11 mouse cellular contexts compared by ENCODE assay signal in genomic region chr14:22090778-22091211, GRCm38 (mm10).
DNase-seq lines count a peak whose midpoint lies in the region; ATAC-seq and TF ChIP-seq lines count a peak whose summit lies in the region.
"Had no signal": no experiment of that assay in that cellular context is flagged by ENCODE, and none has a peak within 500 bp of the region (broad histone marks: within the 10 kb centered on the region; RNA-seq: fewer than 3 reads in every experiment).

No protein-coding gene starts in this region.

- WGBS in hindbrain, embryonic 13.5 days: 40% methylated on average over 5 of the region's 5 CpGs
- 57% methylated on average over 5 of the region's 5 CpGs for WGBS in hindbrain, postnatal 0 days
- 38% methylated on average over 5 of the region's 5 CpGs for WGBS in embryonic facial prominence, embryonic 14.5 days
- WGBS in limb, embryonic 14.5 days: 12% methylated on average over 5 of the region's 5 CpGs

- H3K4me1 ChIP-seq in hindbrain, embryonic 13.5 days (replicated peaks): peaks cover 26% of the 10 kb centered on the region
- H3K4me1 ChIP-seq in hindbrain, postnatal 0 days (ENCODE audit: insufficient read depth, low read length): no peaks in the 10 kb centered on the region
- H3K4me1 ChIP-seq in embryonic facial prominence, embryonic 14.5 days (ENCODE audit: control insufficient read depth, insufficient read depth, low read length): peaks cover 28% of the 10 kb centered on the region
- H3K4me1 ChIP-seq in limb, embryonic 14.5 days (ENCODE audit: control insufficient read depth, insufficient read depth, low read length): peaks cover 25% of the 10 kb centered on the region

- no peaks in the 10 kb centered on the region for H3K9me3 ChIP-seq in hindbrain, embryonic 13.5 days
- no peaks in the 10 kb centered on the region for H3K9me3 ChIP-seq in hindbrain, postnatal 0 days (ENCODE audit: low read length)
- 0 out of 2 replicates have a peak, but pooled peaks cover 9% of the 10 kb centered on the region for H3K9me3 ChIP-seq in embryonic facial prominence, embryonic 14.5 days (ENCODE audit: control insufficient read depth, low read length)
- 0 out of 2 replicates have a peak, but pooled peaks cover 6% of the 10 kb centered on the region for H3K9me3 ChIP-seq in limb, embryonic 14.5 days (ENCODE audit: control insufficient read depth, low read length)

- H3K9ac ChIP-seq in hindbrain, embryonic 13.5 days: no peak overlapping the region
- no peak overlapping the region for H3K9ac ChIP-seq in hindbrain, postnatal 0 days (replicated peaks; ENCODE audit: low read length)
- H3K9ac ChIP-seq in embryonic facial prominence, embryonic 14.5 days (ENCODE audit: low read depth, low read length): no peak overlapping the region
- H3K9ac ChIP-seq in limb, embryonic 14.5 days (ENCODE audit: low read depth, low read length, severe bottlenecking): no peak overlapping the region
- H3K9ac ChIP-seq: forebrain, postnatal 0 days had no signal

- TF ChIP-seq POLR2A in limb, embryonic 14.5 days (IDR thresholded peaks at IDR 0.05; ENCODE audit: borderline replicate concordance, extremely low read depth, insufficient read depth, insufficient read length): no peak

- no peak for TF ChIP-seq CTCF in hindbrain, postnatal 0 days (IDR thresholded peaks at IDR 0.05; ENCODE audit: low read depth)

- no peak for DNase-seq in hindbrain, postnatal 0 days (ENCODE audit: low spot score)
- peak; percentile 67 for DNase-seq in NIH3T3 (ENCODE audit: low read depth)
- peak; percentile 48 for DNase-seq in embryonic facial prominence, embryonic 14.5 days (ENCODE audit: low spot score)
- DNase-seq in limb, embryonic 14.5 days (ENCODE audit: low spot score): peak; percentile 78
- no peak for DNase-seq in left cerebral cortex, adult 9 months (ENCODE audit: low spot score in 2 of 2)
- no peak for DNase-seq in ovary, postnatal 36 days (ENCODE audit: low spot score)
- DNase-seq in spleen, postnatal 10 days (ENCODE audit: low spot score in 2 of 2): no peak
- DNase-seq: forebrain, postnatal 0 days; layer of hippocampus, postnatal 36 days; right cerebral cortex, adult 18-20 months had no signal

- H3K27ac ChIP-seq in hindbrain, embryonic 13.5 days: no peak overlapping the region
- H3K27ac ChIP-seq in hindbrain, postnatal 0 days: no peak overlapping the region
- no peak overlapping the region; the same call in 1 of the 2 replicates for H3K27ac ChIP-seq in embryonic facial prominence, embryonic 14.5 days (replicated peaks; ENCODE audit: low read depth, low read length)
- H3K27ac ChIP-seq in limb, embryonic 14.5 days (replicated peaks; ENCODE audit: low read depth, low read length): no peak overlapping the region

- H3K27me3 ChIP-seq in hindbrain, embryonic 13.5 days: peaks cover 4% of the 10 kb centered on the region; the same call in 1 of the 2 replicates
- no peaks in the 10 kb centered on the region for H3K27me3 ChIP-seq in hindbrain, postnatal 0 days (ENCODE audit: insufficient read depth, low read length)
- no peaks in the 10 kb centered on the region for H3K27me3 ChIP-seq in embryonic facial prominence, embryonic 14.5 days (replicated peaks; ENCODE audit: control insufficient read depth, insufficient read depth, low read length)
- no peaks in the 10 kb centered on the region for H3K27me3 ChIP-seq in limb, embryonic 14.5 days (ENCODE audit: control insufficient read depth, insufficient read depth, low read length)

- peak; percentile 46; the same call in 1 of the 2 replicates for ATAC-seq in hindbrain, embryonic 13.5 days (ENCODE audit: low FRiP score)
- no peak for ATAC-seq in hindbrain, postnatal 0 days
- peak; percentile 69; the same call in 1 of the 2 replicates for ATAC-seq in embryonic facial prominence, embryonic 14.5 days (ENCODE audit: low read depth)
- no peak for ATAC-seq in limb, embryonic 14.5 days (ENCODE audit: low FRiP score, low read depth)
- ATAC-seq: forebrain, postnatal 0 days had no signal

- H3K4me2 ChIP-seq in hindbrain, embryonic 13.5 days: no peak overlapping the region
- H3K4me2 ChIP-seq in hindbrain, postnatal 0 days (ENCODE audit: low read depth, low read length): no peak overlapping the region
- no peak overlapping the region for H3K4me2 ChIP-seq in embryonic facial prominence, embryonic 14.5 days (ENCODE audit: low read depth, low read length)
- H3K4me2 ChIP-seq in limb, embryonic 14.5 days (replicated peaks; ENCODE audit: low read depth, low read length, severe bottlenecking): 0 out of 2 replicates have a peak overlapping the region, but pooled peaks have one; percentile 8

- no peaks in the 10 kb centered on the region for H3K36me3 ChIP-seq in hindbrain, embryonic 13.5 days
- H3K36me3 ChIP-seq in hindbrain, postnatal 0 days (ENCODE audit: insufficient read depth, low read length): no peaks in the 10 kb centered on the region
- no peaks in the 10 kb centered on the region for H3K36me3 ChIP-seq in embryonic facial prominence, embryonic 14.5 days (ENCODE audit: control insufficient read depth, insufficient read depth, low read length)
- no peaks in the 10 kb centered on the region for H3K36me3 ChIP-seq in limb, embryonic 14.5 days (ENCODE audit: control insufficient read depth, insufficient read depth, low read length)

- no peak overlapping the region for H3K4me3 ChIP-seq in hindbrain, embryonic 13.5 days
- no peak overlapping the region for H3K4me3 ChIP-seq in hindbrain, postnatal 0 days (ENCODE audit: low read length)
- no peak overlapping the region for H3K4me3 ChIP-seq in embryonic facial prominence, embryonic 14.5 days (ENCODE audit: low read depth, low read length)
- H3K4me3 ChIP-seq in limb, embryonic 14.5 days (replicated peaks; ENCODE audit: low read length): no peak overlapping the region

Comparison
In these comparisons a context has a peak if more than half of its experiments do, and no peak if none do; other contexts are left out.
1. ATAC-seq: peak in hindbrain, embryonic 13.5 days (single experiment) and embryonic facial prominence, embryonic 14.5 days (single experiment); none in hindbrain, postnatal 0 days (single experiment) and limb, embryonic 14.5 days (single experiment).
2. DNase-seq: peak in NIH3T3 (single experiment), embryonic facial prominence, embryonic 14.5 days (single experiment) and limb, embryonic 14.5 days (single experiment); none in hindbrain, postnatal 0 days (single experiment), left cerebral cortex, adult 9 months (0 of 2), ovary, postnatal 36 days (single experiment) and spleen, postnatal 10 days (0 of 2).